Mouse (Mus musculus) kidney, postnatal 0 days (tissue): ENCODE data around the gene Chaf1a. TPM values are rescaled to one million over a fixed set of nuclear protein-coding genes. Genes with fewer than 3 reads are reported as not detected.

ENCODE experiments used
- ATAC-seq: fragments of 200-750 bp; cut with Nextera tagmentation; replicated peaks from 2 replicates; pipeline ENCODE4 v1.8.0; 2017; ENCODE audit warnings: low read depth, moderate number of reproducible peaks, moderate TSS enrichment, moderate library complexity; ENCODE audit not compliant: low FRiP score
- DNase-seq: peaks from one replicate; pipeline ENCODE4 v3.0.0-alpha.2; 2016; ENCODE audit warnings: low spot score
- H3K27ac ChIP-seq: fragments of 300-500 bp; sonication (generic); 2 replicates; pipeline ENCODE4 v1.5.1; 2014; ENCODE audit warnings: mild to moderate bottlenecking
- H3K27me3 ChIP-seq: fragments of 300-500 bp; sonication (generic); 2 replicates; pipeline ENCODE4 v1.6.1; 2014; ENCODE audit warnings: low read length, mixed read lengths; ENCODE audit not compliant: insufficient read depth
- H3K36me3 ChIP-seq: fragments of 300-500 bp; sonication (generic); 2 replicates; pipeline ENCODE4 v1.6.1; 2014; ENCODE audit warnings: low read length, mixed read lengths; ENCODE audit not compliant: insufficient read depth
- H3K4me1 ChIP-seq: fragments of 300-500 bp; sonication (generic); replicated peaks from 2 replicates; pipeline ENCODE4 v1.6.1; 2014; ENCODE audit warnings: antibody characterized with exemption, low read length, mixed read lengths; ENCODE audit not compliant: insufficient read depth
- H3K4me2 ChIP-seq: fragments of 300-500 bp; sonication (generic); 2 replicates; pipeline ENCODE4 v1.6.1; 2014; ENCODE audit warnings: mild to moderate bottlenecking, low read length, moderate library complexity, mixed read lengths
- H3K4me3 ChIP-seq: fragments of 300-500 bp; sonication (generic); replicated peaks from 2 replicates; pipeline ENCODE4 v1.5.1; 2014; ENCODE audit warnings: low read depth, low read length
- H3K9ac ChIP-seq: fragments of 300-500 bp; sonication (generic); 2 replicates; pipeline ENCODE4 v1.6.1; 2014; ENCODE audit warnings: low read depth, low read length
- H3K9me3 ChIP-seq: fragments of 300-500 bp; sonication (generic); replicated peaks from 2 replicates; pipeline ENCODE4 v1.6.1; 2016; ENCODE audit warnings: low read length, inconsistent platforms, mixed read lengths
- CTCF ChIP-seq: IDR thresholded peaks from 2 replicates; pipeline ENCODE4 v1.5.1; 2016; ENCODE audit warnings: antibody characterized with exemption, low read depth, mild to moderate bottlenecking, moderate library complexity
- WGBS: fragments of 180-500 bp; shearing (Covaris S2); extraction: QIAGEN DNeasy Blood & Tissue Kit; methylation state at CpG from one replicate; pipeline ENCODE4 v1.1.7; 2014; 5-methylcytosine and 5-hydroxymethylcytosine counted together
- polyA plus RNA-seq: library from polyadenylated mRNA; unstranded; fragments of >200 nt; fragmentation: Nextera tagmentation; extraction: Ambion mirVana; gene quantifications from 2 replicates; pipeline ENCODE4 v1.2.1, GENCODE M21; 2015

Gene Chaf1a
- polyA plus RNA-seq, 1 experiment from 2014 or later, result 11.1 TPM

DNA sequence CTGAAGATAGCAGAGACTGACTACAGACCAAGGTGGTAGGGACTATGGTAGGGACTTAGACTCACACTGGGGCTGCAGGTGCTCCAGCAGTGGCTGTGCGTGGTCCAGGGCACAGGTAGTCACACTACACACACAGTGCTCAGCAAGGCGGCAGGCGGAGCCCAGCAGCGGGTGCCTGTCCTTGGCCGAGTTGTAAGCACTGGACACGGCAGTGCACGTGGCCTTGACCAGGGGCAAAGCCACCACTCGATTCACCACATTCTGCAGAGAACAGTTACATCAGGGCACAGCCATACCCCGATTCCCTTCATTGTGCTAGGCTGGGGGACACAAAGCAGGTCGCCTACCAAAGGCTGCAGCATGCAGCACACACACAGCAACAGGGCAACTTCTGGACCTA lies 76.0 kb downstream of the Chaf1a start:
- Histone ChIP-seq H3K9me3 (no peaks in the 10 kb centered on the region), H3K4me1 (peaks cover 18% of the 10 kb centered on the region), H3K27me3 (peaks cover 12% of the 10 kb centered on the region), H3K4me2 (no peak overlapping the region), H3K9ac (no peak overlapping the region), H3K27ac (no peak overlapping the region), H3K36me3 (no peaks in the 10 kb centered on the region), H3K4me3 (no peak overlapping the region)
- DNase-seq (no peak), ATAC-seq (no peak)
- WGBS, result 80% methylated on average over 10 of the region's 10 CpGs
- TF ChIP-seq CTCF, result no peak

DNA sequence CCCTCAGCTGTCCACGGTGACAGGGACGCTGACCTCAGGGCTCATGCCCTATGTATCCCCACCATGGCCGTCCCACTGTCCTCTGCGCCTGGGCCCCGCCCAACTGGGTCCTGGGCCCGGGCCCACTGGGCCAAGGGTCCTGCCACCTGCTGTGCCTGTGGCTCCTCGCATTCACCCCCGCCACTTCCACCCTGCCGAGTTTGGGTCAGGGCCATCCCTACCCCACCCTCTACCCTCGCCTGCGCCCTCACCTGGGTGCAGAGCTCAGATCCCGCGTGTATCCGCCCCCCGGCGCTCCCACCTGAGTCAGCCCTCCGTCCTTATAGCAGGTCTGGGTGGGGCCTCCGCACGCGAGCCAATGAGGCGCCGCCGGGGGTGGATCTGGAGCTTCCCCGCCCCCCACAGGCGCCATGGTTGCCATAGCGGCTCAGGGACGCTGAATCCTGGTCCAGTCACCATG lies 77.0 kb downstream of the Chaf1a start, which contains the start of gene Plin5:
Gene Plin5 (minus strand): TSS at position 346 of the 460 bp plus-strand sequence.
- DNase-seq (peak; percentile 56), ATAC-seq (peak; percentile 80)
- H3K36me3 ChIP-seq, result no peaks in the 10 kb centered on the region
- H3K9me3 ChIP-seq, result no peaks in the 10 kb centered on the region
- peak within 1 kb of the TSS; percentile 24; the same call in 1 of the 2 replicates for H3K9ac ChIP-seq
- peak within 1 kb of the TSS; percentile 26 for H3K4me3 ChIP-seq
- no peak for TF ChIP-seq CTCF
- peaks cover 18% of the 10 kb centered on the region for H3K27me3 ChIP-seq
- no peak within 1 kb of the TSS for H3K27ac ChIP-seq
- H3K4me1 ChIP-seq, result peaks cover 18% of the 10 kb centered on the region
- 2% methylated on average over 27 of the region's 27 CpGs for WGBS
- peak within 1 kb of the TSS; percentile 57 for H3K4me2 ChIP-seq

DNA sequence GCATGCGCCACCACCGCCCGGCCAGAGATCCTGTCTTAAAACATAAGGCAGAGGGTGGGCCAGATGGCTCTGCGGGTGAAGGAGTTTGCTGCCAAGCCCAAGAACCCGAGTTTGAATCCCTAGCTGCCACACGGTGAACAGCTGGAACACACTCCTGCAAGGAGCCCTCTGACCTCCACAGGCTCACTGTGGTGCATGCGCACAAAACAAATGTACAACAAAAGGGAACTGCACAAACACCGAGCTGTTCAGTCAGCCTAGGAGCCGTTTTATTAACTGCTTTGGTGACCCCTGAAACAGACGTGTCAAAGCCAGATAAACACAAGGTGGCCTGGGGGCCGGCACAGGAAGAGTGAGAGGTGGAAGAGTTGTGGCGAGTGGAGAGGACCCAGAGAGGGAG lies 79.2 kb downstream of the Chaf1a start:
- H3K9me3 ChIP-seq, result no peaks in the 10 kb centered on the region
- H3K4me1 ChIP-seq, result peaks cover 23% of the 10 kb centered on the region
- no peak overlapping the region; the same call in 1 of the 2 replicates for H3K4me3 ChIP-seq
- no peak overlapping the region for H3K27ac ChIP-seq
- H3K27me3 ChIP-seq, result peaks cover 27% of the 10 kb centered on the region
- no peak for TF ChIP-seq CTCF
- ATAC-seq (no peak), DNase-seq (peak; percentile 41)
- no peak overlapping the region for H3K9ac ChIP-seq
- 27% methylated on average over 12 of the region's 12 CpGs for WGBS
- peak overlapping the region; percentile 45 for H3K4me2 ChIP-seq
- H3K36me3 ChIP-seq, result no peaks in the 10 kb centered on the region

DNA sequence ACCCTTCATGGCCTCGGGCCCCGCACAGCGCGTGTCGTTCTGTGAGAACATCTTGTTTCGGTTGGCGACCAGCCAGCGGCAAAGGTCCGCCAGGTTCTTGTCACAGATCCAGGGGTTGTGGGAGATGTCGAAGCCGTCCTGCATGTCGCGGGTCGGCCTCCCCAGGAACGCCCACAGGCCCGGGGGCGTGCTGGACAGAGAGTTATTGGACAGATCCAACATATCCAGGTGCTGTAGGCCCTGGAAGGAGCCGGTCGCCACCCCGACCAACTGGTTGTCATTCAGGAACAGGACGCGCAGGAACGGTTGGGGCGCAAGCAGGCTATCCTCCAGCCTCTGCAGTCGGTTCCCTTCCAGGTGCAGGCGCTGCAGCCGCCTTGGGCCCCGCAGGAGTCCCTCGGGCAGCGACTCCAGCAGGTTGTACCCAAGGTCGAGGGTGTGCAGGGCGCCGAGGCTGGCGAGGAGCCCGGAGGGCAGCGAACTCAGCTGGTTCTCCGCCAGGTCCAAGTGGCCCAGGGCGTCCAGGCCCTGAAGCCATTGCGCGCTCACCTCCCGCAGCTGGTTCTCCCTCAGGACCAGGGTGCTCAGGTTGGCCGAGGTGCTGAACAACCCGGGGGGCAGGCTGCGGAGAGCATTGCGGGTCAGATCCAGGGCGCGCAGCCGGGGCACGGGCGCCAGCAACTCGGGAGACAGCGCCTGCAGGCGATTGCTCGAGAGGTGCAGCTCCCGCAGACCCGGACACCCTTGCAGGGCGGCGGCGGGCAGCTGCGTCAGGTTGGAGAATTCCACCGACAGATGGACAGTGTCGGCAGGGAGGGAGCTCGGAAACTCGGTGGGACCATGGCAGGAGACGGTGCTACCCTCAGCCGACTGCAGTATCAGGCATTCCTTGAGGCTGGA lies 80.0 kb downstream of the Chaf1a start:
- ATAC-seq, result no peak
- Histone ChIP-seq H3K4me3 (peak overlapping the region; percentile 14), H3K4me2 (peak overlapping the region; percentile 45), H3K9me3 (no peaks in the 10 kb centered on the region), H3K9ac (no peak overlapping the region), H3K4me1 (peaks cover 23% of the 10 kb centered on the region), H3K36me3 (no peaks in the 10 kb centered on the region), H3K27me3 (peaks cover 27% of the 10 kb centered on the region), H3K27ac (no peak overlapping the region)
- peak; percentile 37 for DNase-seq
- WGBS, result 3% methylated on average over 66 of the region's 66 CpGs
- TF ChIP-seq CTCF, result no peak

DNA sequence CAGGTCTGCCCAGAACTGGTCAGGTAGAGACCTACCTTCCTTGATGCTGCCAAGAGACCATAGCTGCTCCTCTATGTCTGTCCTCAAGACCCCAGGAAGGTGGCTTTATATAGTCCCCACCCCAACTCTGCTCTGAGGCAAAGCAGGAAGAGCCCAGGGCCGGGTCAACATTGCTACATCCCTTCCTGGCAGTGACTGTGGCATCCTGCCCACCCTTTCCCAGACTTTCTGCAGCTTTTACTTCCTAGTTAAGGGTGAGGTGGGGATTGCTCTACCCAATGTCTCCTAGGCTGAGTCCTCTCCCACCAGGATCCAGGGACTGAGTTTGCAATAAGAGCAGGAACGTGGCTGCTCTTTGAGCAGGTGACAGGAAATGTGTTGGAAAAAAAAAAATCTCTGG lies 81.6 kb downstream of the Chaf1a start, which contains the start of gene Lrg1:
Gene Lrg1 (minus strand): TSS at position 176 of the 400 bp plus-strand sequence.
- Histone ChIP-seq H3K36me3 (no peaks in the 10 kb centered on the region), H3K27me3 (peaks cover 27% of the 10 kb centered on the region), H3K4me2 (no peak within 1 kb of the TSS), H3K27ac (no peak within 1 kb of the TSS), H3K4me1 (peaks cover 23% of the 10 kb centered on the region), H3K9me3 (no peaks in the 10 kb centered on the region), H3K4me3 (no peak within 1 kb of the TSS), H3K9ac (no peak within 1 kb of the TSS)
- DNase-seq (no peak), ATAC-seq (no peak)
- no peak for TF ChIP-seq CTCF
- WGBS, result 71% methylated on average over 2 of the region's 2 CpGs

Other genes starting within 250 kb of the Chaf1a start
- 10.8 and 12.0 TPM in 2 replicates for gene Zfp119a, start 161.5 kb upstream of the Chaf1a start, polyA plus RNA-seq
- 10.8 and 13.0 TPM in 2 replicates for gene Zfp959, start 148.3 kb upstream of the Chaf1a start, polyA plus RNA-seq
- gene Zfp119b, start 90.9 kb upstream of the Chaf1a start, polyA plus RNA-seq, result 8.1 and 10.6 TPM in 2 replicates
- 1.6 and 1.8 TPM in 2 replicates for gene Ebi3, start 87.8 kb upstream of the Chaf1a start, polyA plus RNA-seq
- gene Yju2, start 81.3 kb upstream of the Chaf1a start, polyA plus RNA-seq, result 21.1 and 22.4 TPM in 2 replicates
- 54.2 and 56.6 TPM in 2 replicates for gene Shd, start 70.0 kb upstream of the Chaf1a start, polyA plus RNA-seq
- 6.7 and 7.2 TPM in 2 replicates for gene Fsd1, start 53.9 kb upstream of the Chaf1a start, polyA plus RNA-seq
- gene Stap2, start 34.9 kb upstream of the Chaf1a start, polyA plus RNA-seq, result 21.8 and 22.0 TPM in 2 replicates
- 75.6 and 83.9 TPM in 2 replicates for gene Mpnd, start 34.7 kb upstream of the Chaf1a start, polyA plus RNA-seq
- 115 and 129 TPM in 2 replicates for gene Sh3gl1, start 3.8 kb upstream of the Chaf1a start, polyA plus RNA-seq
- gene Ubxn6, start 34.6 kb downstream of the Chaf1a start, polyA plus RNA-seq, result 54.4 and 56.0 TPM in 2 replicates
- 77.5 and 85.0 TPM in 2 replicates for gene Hdgfl2, start 39.2 kb downstream of the Chaf1a start, polyA plus RNA-seq
- 0.08 and 0.09 TPM in 2 replicates for gene Plin4, start 69.4 kb downstream of the Chaf1a start, polyA plus RNA-seq
- 1.2 and 1.3 TPM in 2 replicates for gene Plin5, start 77.2 kb downstream of the Chaf1a start, polyA plus RNA-seq
- gene Lrg1, start 81.6 kb downstream of the Chaf1a start, polyA plus RNA-seq, result 1.7 and 1.9 TPM in 2 replicates
- gene Sema6b, start 99.9 kb downstream of the Chaf1a start, polyA plus RNA-seq, result 0.87 and 1.2 TPM in 2 replicates
- gene Tnfaip8l1, start 122.0 kb downstream of the Chaf1a start, polyA plus RNA-seq, result 7.4 and 7.8 TPM in 2 replicates
- 83.0 and 85.0 TPM in 2 replicates for gene Mydgf, start 143.5 kb downstream of the Chaf1a start, polyA plus RNA-seq
- 22.1 and 25.2 TPM in 2 replicates for gene Dpp9, start 178.5 kb downstream of the Chaf1a start, polyA plus RNA-seq
- 11.7 TPM in 2 replicates for gene Fem1a, start 216.4 kb downstream of the Chaf1a start, polyA plus RNA-seq
- gene Ticam1, start 236.3 kb downstream of the Chaf1a start, polyA plus RNA-seq, result 6.9 and 7.7 TPM in 2 replicates